Mouse (Mus musculus): Measurements from ENCODE around the gene Tenm4. TPM values are rescaled to one million over a fixed set of nuclear protein-coding genes. Genes with fewer than 3 reads are reported as not detected.

Tenm4 gene
- total RNA-seq, 2 experiments from 2014 or later = 104 to 114 TPM

GRCm38 (mm10) chr7:96782686-96783085 lies 611.6 kb downstream of the Tenm4 start:
- intact Hi-C loops (cut with DNase I) = no loop called here

DNA sequence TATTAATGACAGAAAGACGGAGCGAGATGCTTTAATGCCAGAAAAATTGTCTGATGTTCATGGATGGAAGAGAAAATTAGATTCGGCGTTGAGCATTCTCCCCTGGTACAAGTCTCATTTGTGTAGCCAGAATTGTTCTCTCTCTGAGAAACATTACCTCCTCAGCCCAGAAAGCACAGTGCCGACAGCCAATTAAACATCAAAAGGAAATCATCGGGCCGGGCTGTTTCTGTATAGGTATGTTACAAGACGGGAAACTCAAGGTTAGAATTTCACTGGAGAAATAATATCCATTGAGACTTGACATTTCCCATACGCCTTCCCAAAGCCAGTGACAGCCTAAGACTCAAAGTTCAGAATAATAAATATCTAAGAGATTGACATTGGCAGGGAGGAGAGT lies 614.8 kb downstream of the Tenm4 start:
- DNase-seq (ENCODE audit: extremely low spot score in 1 of 2, low spot score in 2 of 2) = no peak
- intact Hi-C loops (cut with DNase I) = no loop called here

More at GRCm38 (mm10) chr7:96782686-96783085, 611.6 kb downstream of the Tenm4 start:
- DNase-seq (ENCODE audit: extremely low spot score in 1 of 2, low spot score in 2 of 2) = no peak

GRCm38 (mm10) chr7:96786262-96787044 lies 615.4 kb downstream of the Tenm4 start:
- intact Hi-C loops (cut with DNase I) = no loop called here
- DNase-seq (ENCODE audit: extremely low spot score in 1 of 2, low spot score in 2 of 2) = no peak

DNA sequence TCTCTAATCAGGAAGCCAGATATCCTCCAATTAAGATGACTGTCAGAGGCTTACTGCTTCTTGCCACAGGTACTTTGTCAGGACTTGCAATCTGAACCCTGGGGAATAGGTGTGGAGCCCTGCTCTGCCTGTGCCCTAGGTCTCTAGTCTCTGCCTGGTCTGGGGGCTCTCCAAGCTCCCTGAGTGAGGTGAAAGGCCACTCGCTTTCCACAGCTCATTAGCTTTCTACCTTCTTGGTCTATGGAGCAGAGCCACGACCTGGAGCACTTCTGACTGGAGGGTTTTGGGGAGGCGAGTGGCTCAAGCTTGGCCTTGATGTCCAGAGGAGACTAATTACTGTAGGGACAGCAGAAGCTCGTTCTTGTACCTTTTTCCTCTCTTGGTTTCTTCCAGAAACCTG lies 617.1 kb downstream of the Tenm4 start:
- no peak for DNase-seq (ENCODE audit: extremely low spot score in 1 of 2, low spot score in 2 of 2)
- intact Hi-C loops (cut with DNase I) = no loop called here

DNA sequence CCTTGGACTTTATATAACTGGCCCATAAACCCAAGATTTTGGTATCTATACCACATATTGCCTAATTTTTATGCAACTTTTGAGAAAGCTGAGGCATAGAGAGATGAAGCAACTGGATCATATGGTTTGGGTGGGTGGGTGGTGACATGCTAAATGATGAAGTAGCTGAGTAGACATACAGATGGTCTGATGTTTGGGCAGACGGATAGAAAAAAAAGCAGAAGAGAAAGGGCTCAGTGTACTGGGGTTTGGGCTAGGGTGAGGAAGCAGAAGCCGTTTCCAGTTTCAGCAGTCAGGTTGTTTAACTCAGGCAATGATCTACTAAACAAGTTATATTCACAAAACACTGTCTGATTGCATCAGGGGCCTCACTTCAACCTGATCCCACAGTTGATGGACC lies 619.3 kb downstream of the Tenm4 start:
- DNase-seq (ENCODE audit: extremely low spot score in 1 of 2, low spot score in 2 of 2) = no peak
- intact Hi-C loops (cut with DNase I) = no loop called here

- DNase-seq (ENCODE audit: extremely low spot score in 1 of 2, low spot score in 2 of 2) = no peak
- intact Hi-C loops (cut with DNase I) = no loop called here
Observed at GRCm38 (mm10) chr7:96792456-96793229, 621.6 kb downstream of the Tenm4 start.

DNA sequence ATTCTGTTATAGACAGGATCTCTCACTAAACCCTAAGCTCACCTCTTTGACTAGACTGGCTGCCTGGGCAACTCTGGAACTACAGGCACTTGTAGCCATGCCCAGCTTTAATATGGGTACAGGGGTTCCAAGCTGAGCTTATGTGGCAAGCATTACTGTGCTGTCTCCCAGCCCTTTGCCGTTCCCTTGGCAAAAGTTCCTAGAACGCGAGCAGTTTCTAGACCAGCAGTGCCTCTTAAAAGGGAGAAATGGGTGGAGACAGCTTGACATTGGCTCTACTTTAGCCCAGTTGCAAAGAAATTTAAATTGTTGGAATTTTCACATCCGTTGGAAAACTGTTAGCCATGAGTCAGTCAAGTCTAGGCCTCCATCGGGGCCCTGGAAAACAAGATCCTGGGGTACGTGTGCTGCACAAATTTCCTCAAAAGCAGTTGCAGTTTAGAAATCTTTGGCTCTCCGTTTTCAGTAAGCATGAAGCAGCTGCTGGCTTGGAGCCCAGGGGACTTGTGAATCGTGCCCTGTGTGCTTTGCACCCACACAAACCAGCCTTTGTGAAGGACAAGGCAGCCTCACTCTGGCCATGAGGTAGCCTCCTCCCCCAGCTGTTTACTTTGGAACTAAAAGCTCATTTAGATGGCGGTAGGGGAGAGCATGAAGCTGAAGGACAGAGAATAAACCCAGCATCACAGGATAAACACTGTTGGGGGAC lies 625.1 kb downstream of the Tenm4 start:
- intact Hi-C loops (cut with DNase I) = no loop called here

GRCm38 (mm10) chr7:96796788-96797485 lies 625.9 kb downstream of the Tenm4 start:
- DNase-seq (ENCODE audit: extremely low spot score in 1 of 2, low spot score in 2 of 2) = peak in 1 of 2 experiments; percentile 57
- intact Hi-C loops (cut with DNase I) = no loop called here

More for the DNA sequence above, 625.1 kb downstream of the Tenm4 start:
- peak; percentile 80 to 87 for DNase-seq (ENCODE audit: extremely low spot score in 1 of 2, low spot score in 2 of 2)

GRCm38 (mm10) chr7:96797716-96798332 lies 626.8 kb downstream of the Tenm4 start:
- peak in 1 of 2 experiments; percentile 31 for DNase-seq (ENCODE audit: extremely low spot score in 1 of 2, low spot score in 2 of 2)
- intact Hi-C loops (cut with DNase I) = no loop called here

DNA sequence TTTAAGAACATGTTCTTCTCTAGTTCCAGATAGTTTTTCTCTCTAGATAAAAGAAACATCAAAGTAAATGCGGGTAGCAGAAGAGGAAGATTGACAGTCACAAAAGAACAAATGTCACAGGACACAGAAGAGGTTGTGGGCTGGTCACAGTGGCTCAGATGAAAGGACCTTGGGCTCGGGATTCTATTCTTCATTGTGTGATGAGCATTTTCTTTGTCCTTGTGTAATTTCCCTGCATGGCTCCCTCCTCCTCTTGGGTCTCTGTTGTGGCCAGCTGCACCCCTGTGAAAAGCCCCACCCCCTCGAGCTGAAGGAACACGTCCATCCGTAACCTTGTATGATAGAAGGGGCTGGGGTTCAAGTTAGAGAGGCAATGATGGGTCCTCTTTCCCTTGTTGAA lies 628.8 kb downstream of the Tenm4 start:
- intact Hi-C loops (cut with DNase I) = no loop called here

GRCm38 (mm10) chr7:96801368-96801767 lies 630.3 kb downstream of the Tenm4 start:
- intact Hi-C loops (cut with DNase I) = no loop called here

More for the DNA sequence above, 628.8 kb downstream of the Tenm4 start:
- DNase-seq (ENCODE audit: extremely low spot score in 1 of 2, low spot score in 2 of 2) = no peak

GRCm38 (mm10) chr7:96802216-96802615 lies 631.2 kb downstream of the Tenm4 start:
- intact Hi-C loops (cut with DNase I) = no loop called here

More at GRCm38 (mm10) chr7:96801368-96801767, 630.3 kb downstream of the Tenm4 start:
- no peak for DNase-seq (ENCODE audit: extremely low spot score in 1 of 2, low spot score in 2 of 2)

GRCm38 (mm10) chr7:96806561-96806960 lies 635.5 kb downstream of the Tenm4 start:
- no peak for DNase-seq (ENCODE audit: extremely low spot score in 1 of 2, low spot score in 2 of 2)
- intact Hi-C loops (cut with DNase I) = no loop called here

More at GRCm38 (mm10) chr7:96802216-96802615, 631.2 kb downstream of the Tenm4 start:
- no peak for DNase-seq (ENCODE audit: extremely low spot score in 1 of 2, low spot score in 2 of 2)

- intact Hi-C loops (cut with DNase I) = no loop called here
- DNase-seq (ENCODE audit: extremely low spot score in 1 of 2, low spot score in 2 of 2) = no peak
Observed at GRCm38 (mm10) chr7:96807281-96808058, 636.4 kb downstream of the Tenm4 start.

- no peak for DNase-seq (ENCODE audit: extremely low spot score in 1 of 2, low spot score in 2 of 2)
- intact Hi-C loops (cut with DNase I) = no loop called here
Observed at GRCm38 (mm10) chr7:96808059-96808646, 637.1 kb downstream of the Tenm4 start.

DNA sequence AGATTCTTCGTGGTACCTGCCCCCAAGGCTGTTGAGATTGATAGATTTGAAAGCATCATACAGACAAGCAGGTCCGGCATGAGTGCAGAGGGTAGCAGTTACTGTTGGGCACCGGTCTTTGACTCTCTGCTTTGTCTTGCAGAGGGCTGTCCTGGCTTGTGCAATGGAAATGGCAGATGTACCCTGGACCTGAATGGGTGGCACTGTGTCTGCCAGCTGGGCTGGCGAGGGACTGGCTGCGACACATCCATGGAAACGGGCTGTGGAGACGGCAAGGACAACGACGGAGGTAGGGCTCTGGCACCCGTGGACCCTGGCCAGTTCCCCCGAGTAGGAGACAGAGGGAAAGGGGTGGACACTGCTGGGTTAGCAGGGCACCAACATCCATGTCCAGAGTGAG lies 640.6 kb downstream of the Tenm4 start:
- intact Hi-C loops (cut with DNase I) = no loop called here
- no peak for DNase-seq (ENCODE audit: extremely low spot score in 1 of 2, low spot score in 2 of 2)

DNA sequence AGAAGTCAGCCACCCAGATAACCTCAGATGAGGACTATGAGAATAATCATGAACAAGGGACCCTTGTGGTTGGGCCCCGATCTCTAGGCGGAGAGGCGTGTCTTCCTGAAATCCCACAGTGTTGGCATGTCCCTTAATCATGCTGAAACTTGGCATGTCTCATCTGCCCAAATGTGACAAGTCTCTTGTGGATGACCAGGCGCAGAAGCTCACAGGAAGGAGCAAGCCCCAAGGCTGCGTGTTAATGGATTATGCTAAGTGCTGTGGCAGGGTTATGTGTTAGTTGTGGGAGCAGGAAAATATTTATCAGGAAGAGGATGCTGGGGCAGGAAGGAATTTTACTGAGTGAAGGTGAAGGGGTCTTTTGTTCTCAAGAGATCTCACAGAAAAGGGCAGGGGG lies 642.0 kb downstream of the Tenm4 start:
- intact Hi-C loops (cut with DNase I) = no loop called here

More for the DNA sequence above, 642.0 kb downstream of the Tenm4 start:
- no peak for DNase-seq (ENCODE audit: extremely low spot score in 1 of 2, low spot score in 2 of 2)
